Mouse (Mus musculus): ENCODE data around the gene Cers5.

DNA sequence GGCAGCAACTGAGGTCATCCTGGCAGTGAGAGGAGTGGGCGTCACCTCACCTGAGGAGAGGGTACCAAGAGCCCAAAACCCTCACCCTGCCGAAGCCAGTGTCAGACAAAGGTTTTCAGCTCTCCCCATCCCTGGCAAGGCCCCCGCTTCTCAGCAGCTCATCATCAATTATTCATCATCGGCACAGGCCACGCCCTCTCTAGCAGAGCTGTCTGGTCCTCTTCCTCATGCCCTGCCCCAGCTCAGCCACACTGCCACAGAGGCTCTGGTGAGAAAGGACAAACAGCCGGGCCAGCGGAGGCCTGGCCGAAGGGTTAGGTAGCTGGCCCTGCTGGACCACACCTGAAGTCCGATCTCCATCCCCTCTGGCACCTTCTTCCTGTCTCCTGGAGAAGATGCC lies 80.7 kb downstream of the Cers5 start:
- TF ChIP-seq CTCF (IDR thresholded peaks at IDR 0.05; ENCODE audit: low read depth, low read length) (no peak), POLR2A (IDR thresholded peaks at IDR 0.05; ENCODE audit: borderline replicate concordance, low read depth, low read length) (no peak)
